Mouse (Mus musculus) MEL-GATA-1-ER (cell line): ENCODE measurements around the gene Cd244a.

Experiments used
- DNase-seq: peaks from one replicate; pipeline ENCODE4 v3.0.0-alpha.2; 2012; ENCODE audit warnings: low read depth; ENCODE audit errors: extremely low read depth

Gene Cd244a

GRCm38 (mm10) chr1:171558898-171559297, at the start of gene Cd244a:
TSS of gene Cd244a (plus strand) at chr1:171559193.
- DNase-seq: no peak

- no peak for DNase-seq
These were observed 45.8 kb upstream of the Cd244a start for GRCm38 (mm10) chr1:171513234-171513633.

- no peak for DNase-seq
These were observed 45.2 kb upstream of the Cd244a start for GRCm38 (mm10) chr1:171513760-171514159.

GRCm38 (mm10) chr1:171515039-171515438, 44.0 kb upstream of the Cd244a start:
- no peak for DNase-seq

GRCm38 (mm10) chr1:171515557-171515956, 43.4 kb upstream of the Cd244a start:
- no peak for DNase-seq

- no peak for DNase-seq
These were observed 27.6 kb upstream of the Cd244a start for GRCm38 (mm10) chr1:171531367-171531766.

GRCm38 (mm10) chr1:171532830-171533229, 26.2 kb upstream of the Cd244a start:
- DNase-seq: no peak

- DNase-seq: no peak
These were observed 24.4 kb upstream of the Cd244a start for GRCm38 (mm10) chr1:171534557-171534956.

GRCm38 (mm10) chr1:171535194-171535593, 23.8 kb upstream of the Cd244a start, which contains the start of gene Itln1:
TSS of gene Itln1 (minus strand) at chr1:171535294.
- DNase-seq: no peak

- DNase-seq: no peak
These were observed 18.3 kb upstream of the Cd244a start for GRCm38 (mm10) chr1:171540694-171541093.

GRCm38 (mm10) chr1:171551326-171551725, 7.7 kb upstream of the Cd244a start:
- DNase-seq: peak; percentile 52

- DNase-seq: no peak
These were observed 6.8 kb upstream of the Cd244a start for GRCm38 (mm10) chr1:171552230-171552629.

GRCm38 (mm10) chr1:171553359-171554341, 5.3 kb upstream of the Cd244a start:
- DNase-seq: no peak

- DNase-seq: no peak
These were observed 2.6 kb upstream of the Cd244a start for GRCm38 (mm10) chr1:171556366-171556765.

GRCm38 (mm10) chr1:171558407-171558806, 586 bp upstream of the Cd244a start:
- no peak for DNase-seq

GRCm38 (mm10) chr1:171560262-171560661, 1.3 kb downstream of the Cd244a start:
- no peak for DNase-seq

GRCm38 (mm10) chr1:171561200-171561599, 2.2 kb downstream of the Cd244a start:
- DNase-seq: peak; percentile 49

GRCm38 (mm10) chr1:171561639-171562225, 2.7 kb downstream of the Cd244a start:
- DNase-seq: no peak

- no peak for DNase-seq
These were observed 4.0 kb downstream of the Cd244a start for GRCm38 (mm10) chr1:171563042-171563441.

- DNase-seq: peak; percentile 77
These were observed 5.3 kb downstream of the Cd244a start for GRCm38 (mm10) chr1:171564247-171564646.

GRCm38 (mm10) chr1:171565888-171566287, 6.9 kb downstream of the Cd244a start:
- DNase-seq: no peak

GRCm38 (mm10) chr1:171566777-171567176, 7.8 kb downstream of the Cd244a start:
- peak; percentile 78 for DNase-seq
